Mouse (Mus musculus) frontal cortex, adult (tissue): ENCODE measurements at regions not wholly inside any gene's neighbourhood (a gene's known extent, or its start where the extent isn't known, plus 50 kb on each side); places are given as distances from the start of the nearest gene placed in this dataset.

Experiments used
- ATAC-seq: cut with Nextera tagmentation; 2 replicates; pipeline ENCODE4 v1.9.2; 2017; ENCODE audit warnings: mild to moderate bottlenecking, moderate library complexity, mixed read lengths; ENCODE audit not compliant: low TSS enrichment

DNA sequence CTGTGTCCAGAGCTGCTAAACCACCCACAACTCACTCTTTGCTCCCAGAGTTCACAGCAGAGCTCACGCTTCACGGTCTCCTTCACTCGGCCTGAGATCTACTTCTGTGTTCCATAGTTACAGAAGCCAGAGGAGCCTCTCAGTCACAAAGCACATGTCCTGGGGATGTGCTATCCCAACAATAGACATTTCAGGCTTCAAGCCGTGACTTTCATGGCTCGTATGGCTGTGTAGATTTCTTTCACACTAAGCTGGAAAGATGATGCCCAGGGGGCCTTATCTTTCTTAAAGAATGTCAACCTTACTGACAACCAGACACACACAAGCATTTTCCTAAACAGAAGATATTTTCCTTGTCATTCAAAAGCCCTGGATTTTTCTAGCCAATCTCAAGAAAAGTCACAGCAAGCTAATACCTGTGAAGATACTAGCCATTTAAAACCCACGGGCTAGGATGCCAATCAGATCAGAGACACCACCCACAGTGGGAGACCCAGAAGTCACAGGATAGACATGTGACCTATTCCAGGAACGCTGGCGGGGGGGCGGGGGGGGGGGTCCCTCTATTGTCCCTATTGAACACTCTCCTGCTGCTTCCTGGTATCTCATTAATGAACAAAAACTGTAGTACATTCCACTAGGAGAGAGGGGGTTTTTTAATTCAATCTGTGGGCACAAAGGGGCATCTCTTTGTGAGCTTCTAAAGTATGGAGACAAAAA, 98.8 kb upstream of the Mapk10 start:
- no peak for ATAC-seq

DNA sequence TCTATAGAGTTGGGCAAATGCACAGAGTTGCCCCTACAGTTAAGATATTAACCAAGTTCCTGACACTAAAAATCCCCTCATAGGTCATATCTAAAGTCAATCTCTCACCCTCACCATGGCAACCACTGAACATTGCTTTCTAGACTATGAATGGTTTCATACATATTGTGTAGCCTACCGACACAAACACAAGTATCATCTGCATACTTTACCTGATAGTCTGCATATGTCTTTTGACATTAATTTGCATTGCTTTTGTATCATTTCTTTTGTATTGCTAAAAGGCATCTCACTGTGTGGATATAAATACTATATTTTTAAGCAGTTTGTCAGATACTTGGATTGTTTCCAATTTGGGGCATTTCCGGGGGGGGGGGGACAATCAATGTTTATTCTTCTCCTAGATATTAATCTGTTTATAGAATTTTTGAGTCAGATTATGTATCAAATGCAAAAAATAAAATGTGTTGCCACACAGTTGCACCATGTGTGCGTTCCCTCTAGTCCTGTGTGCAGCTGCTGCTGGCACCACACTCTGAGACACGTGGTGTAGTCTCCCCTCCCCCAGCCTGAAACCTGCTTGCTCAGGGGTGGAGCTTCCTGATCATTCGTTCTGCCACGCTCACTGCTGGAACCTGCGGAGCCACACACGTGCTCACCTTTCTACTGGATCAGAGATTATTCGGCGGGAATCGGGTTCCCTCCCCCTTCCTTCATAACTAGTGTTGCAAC, 94.7 kb upstream of the Mapk10 start:
- ATAC-seq, result no peak

DNA sequence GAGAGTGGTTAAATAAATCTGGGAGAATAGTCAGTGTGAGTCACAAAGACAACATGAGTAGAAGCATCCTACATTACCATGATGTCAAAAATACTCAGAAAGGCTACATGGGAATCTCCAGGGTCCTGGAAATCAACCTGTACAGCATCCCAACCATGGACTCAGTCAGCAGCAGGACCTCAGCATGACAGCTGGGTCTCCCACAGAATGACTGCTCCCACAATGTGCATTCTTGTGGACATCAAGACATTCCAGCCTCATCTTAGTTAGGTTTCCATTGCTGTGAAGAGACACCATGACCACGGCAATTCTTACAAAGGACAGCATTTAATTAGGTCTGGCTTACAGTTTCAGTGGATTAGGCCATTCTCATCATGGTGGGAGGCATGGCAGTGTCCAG, 93.8 kb upstream of the Mapk10 start:
- ATAC-seq, result no peak; the same call in 1 of the 2 replicates

DNA sequence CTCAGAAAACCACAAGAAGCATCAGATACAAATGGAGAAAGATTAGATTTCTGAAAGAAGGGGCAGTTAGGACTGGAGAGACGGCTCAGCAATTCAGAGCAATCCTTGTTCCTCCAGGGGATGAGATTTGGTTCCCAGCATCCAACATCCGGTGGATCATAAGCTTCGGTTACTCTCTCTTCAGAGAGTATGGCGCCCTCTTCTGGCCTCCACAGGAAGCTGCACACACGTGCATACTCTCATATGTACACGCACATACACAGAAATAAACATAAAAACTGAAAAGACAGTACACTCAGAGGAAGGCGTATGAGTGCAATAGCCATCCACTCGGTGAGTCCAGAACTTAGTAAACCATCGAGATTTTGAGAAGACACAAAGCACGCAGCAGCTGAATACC, 91.6 kb upstream of the Mapk10 start:
- no peak for ATAC-seq

DNA sequence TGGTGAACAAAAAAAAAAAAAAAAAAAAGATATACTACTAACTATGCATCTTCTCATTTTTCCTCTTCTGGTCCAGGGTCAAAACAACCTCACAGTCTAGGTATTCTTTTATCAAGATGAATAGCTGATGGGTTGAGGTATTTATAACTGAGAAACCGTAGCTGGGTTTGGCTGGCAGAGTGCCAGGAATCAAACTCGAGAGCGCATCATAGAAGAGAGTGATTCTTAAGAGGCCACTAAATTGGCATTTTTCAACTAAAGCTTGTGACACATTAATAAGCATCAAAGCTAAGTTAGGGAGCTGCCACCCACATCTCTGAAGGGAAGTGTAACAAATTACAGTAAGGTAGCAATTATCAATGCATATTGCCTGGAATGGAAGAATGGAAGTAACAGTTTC, 90.2 kb upstream of the Mapk10 start:
- no peak for ATAC-seq

DNA sequence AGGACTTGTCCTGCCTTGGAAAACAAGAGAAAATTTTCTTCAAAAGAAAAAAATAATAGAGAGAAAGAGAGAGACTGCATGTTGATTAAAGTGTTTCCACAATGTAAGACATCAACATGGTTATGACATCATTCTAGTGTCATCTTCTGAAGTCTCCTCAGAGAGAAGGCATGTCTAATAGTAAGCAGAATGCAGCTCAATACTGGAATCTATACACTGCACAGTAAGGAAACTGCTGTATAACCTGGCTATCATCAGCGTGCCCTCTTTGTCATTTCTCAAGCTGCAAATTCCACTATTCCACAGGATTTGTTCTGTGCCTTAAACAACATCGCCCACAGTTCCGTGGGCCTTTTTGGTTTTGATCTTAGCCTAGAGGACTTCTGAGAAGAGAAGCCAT, 82.8 kb upstream of the Mapk10 start:
- no peak for ATAC-seq

DNA sequence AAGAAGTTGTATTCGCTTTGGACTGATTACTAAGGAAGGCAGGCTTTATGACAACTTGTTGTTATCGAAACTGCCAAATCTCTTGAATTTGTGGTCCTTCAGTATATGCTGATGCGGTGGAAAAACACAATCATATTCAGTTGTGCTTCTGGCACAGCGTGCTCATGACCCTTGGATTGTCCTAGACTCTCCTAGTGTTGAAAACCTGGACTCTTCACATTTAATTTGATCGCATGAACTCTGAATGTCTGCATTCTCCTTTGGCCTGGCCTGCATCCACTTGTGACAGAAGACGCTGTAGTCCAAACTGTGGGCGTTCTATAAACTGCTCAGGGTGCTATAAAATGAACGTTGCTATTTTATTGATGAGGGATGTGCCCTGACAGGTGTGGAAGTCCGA, 80.6 kb upstream of the Mapk10 start:
- ATAC-seq, result no peak

DNA sequence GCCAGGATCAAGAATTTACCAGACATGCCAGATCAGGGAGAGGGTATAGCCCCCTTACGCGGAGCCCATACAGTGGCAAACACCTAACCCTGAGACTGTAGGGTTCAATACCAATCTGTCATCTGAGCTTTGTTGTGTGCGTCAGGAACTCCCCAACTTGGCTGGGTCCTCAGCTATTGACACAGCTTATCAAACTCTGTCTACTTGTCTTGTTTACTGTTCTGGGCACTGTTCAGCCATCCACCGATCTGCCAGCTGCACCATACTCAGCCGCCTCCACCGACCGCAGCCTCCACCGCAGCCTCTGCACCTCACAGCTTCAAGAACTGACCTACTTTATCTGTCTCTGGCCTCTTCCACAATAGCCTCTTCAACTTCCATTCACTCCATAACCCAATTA, 80.1 kb upstream of the Mapk10 start:
- ATAC-seq, result no peak

DNA sequence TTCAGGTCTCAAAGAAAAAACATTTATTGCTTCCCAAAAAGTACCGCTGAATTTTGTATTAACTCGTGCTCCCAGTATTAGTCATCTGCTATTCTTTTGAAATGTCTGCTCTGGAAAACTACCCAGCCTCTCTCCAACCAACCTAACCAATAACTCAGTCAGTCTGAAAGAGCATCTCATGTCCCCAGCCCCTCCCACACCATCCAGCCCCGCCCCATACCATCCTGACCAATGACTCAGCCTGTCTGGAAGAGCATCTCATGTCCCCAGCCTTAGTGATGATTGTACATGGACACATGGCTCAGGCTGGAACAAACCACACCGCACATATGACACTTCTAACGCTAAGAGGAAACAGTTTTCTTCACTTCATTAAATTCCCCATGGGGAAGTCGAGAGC, 58.1 kb upstream of the Mapk10 start:
- ATAC-seq, result no peak

DNA sequence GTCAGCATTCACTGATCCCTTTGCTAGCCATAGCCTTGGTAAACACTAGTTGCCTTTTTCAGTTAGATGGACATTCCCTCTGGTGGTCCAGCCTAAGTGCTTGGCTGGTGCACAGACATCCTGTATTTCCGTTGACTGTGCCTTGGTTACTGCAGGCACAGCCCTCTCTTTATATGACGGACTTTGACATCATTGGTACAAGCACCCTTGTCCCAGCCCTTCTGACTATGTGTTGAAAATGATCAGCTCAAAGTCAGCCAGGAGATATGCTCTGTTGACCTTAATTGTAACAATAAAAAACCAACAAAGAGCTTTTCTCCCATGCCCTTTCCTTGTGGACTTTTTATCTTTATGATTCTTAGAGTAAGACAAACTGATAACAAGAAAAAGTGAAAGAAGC, 53.8 kb upstream of the Mapk10 start:
- ATAC-seq, result no peak

DNA sequence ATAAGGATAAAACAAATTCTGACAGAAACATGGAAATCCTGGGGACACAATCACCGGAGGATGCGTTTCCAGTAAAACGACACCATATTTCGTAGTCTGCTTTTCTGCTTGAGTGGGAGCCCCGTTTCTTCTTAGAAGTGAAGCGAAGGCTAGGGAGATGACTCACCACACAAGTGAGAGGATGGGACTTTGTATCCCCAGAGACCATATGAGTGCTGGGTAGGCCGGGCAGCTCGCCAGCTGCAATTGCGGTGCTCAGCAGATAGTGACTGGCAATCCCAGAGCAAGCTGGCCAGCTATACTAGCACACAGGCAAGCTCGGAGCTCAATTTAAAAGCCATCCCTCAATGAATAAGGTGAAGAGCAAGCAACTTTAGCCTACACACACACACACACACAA, 50.3 kb upstream of the Mapk10 start:
- ATAC-seq, result peak; percentile 98
